11 mouse cellular contexts compared by ENCODE assay signal in the genomic region with DNA sequence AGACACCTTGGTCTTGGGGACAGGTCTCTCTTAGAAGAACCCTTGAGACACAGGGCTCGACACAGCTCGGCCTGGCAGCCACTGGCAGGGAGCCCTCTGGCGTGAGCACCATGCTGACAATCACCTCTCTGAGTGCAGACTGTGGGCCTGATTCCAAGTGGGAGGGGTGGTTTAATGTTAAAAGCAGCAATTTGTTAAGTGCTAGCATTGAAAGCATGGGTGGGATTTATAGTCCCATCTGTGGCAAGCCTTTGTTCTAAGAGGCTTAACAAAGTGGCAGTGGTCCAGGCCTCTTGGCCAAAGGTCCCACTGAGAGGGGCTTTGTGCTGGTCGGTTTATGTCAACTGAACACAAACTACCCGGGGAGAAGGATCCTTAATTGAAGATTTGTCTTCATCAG. TPM values are rescaled to one million over a fixed set of nuclear protein-coding genes. Genes with fewer than 3 reads are reported as not detected.
DNase-seq lines count a peak whose midpoint lies in the region; ATAC-seq and TF ChIP-seq lines count a peak whose summit lies in the region.
"Had no signal": no experiment of that assay in that cellular context is flagged by ENCODE, and none has a peak within 500 bp of the region (broad histone marks: within the 10 kb centered on the region; RNA-seq: fewer than 3 reads in every experiment).

No protein-coding gene starts in this region.

- H3K4me1 ChIP-seq in kidney, embryonic 16.5 days (ENCODE audit: insufficient read depth, low read length), result 0 out of 2 replicates have a peak, but pooled peaks cover under 1% of the 10 kb centered on the region
- no peaks in the 10 kb centered on the region for H3K4me1 ChIP-seq in stomach, postnatal 0 days (replicated peaks; ENCODE audit: control insufficient read depth, insufficient read depth)

- no peak for ATAC-seq in kidney, embryonic 16.5 days (ENCODE audit: low FRiP score, low TSS enrichment)
- no peak for ATAC-seq in stomach, postnatal 0 days (ENCODE audit: low FRiP score, low TSS enrichment)
- ATAC-seq: inflammation-experienced regulatory T-cells, adult 6 months had no signal

- DNase-seq in adrenal gland, adult (ENCODE audit: inconsistent age in 2 of 2, low spot score in 1 of 2), result peak; percentile 60 to 85
- DNase-seq in adrenal gland, postnatal 4 days (ENCODE audit: low spot score in 2 of 2), result no peak
- DNase-seq in kidney, adult 8-10 months, result peak; percentile 29 to 48
- DNase-seq in right cerebral cortex, postnatal 14 days, result peak; percentile 39
- DNase-seq in right cerebral cortex, postnatal 25 days, result no peak
- DNase-seq in stomach, postnatal 0 days (ENCODE audit: low spot score), result peak; percentile 18
- DNase-seq in cerebellum, adult 9-11 months, result no peak
- DNase-seq: embryo, embryonic 11 days had no signal

- 0 out of 2 replicates have a peak, but pooled peaks cover 5% of the 10 kb centered on the region for H3K9me3 ChIP-seq in kidney, embryonic 16.5 days (ENCODE audit: low read length)
- H3K9me3 ChIP-seq in stomach, postnatal 0 days (ENCODE audit: control insufficient read depth, low read length), result no peaks in the 10 kb centered on the region

- no peak overlapping the region for H3K4me2 ChIP-seq in kidney, embryonic 16.5 days (replicated peaks; ENCODE audit: low read depth, low read length)
- no peak overlapping the region for H3K4me2 ChIP-seq in stomach, postnatal 0 days (replicated peaks; ENCODE audit: low read depth)

- H3K27ac ChIP-seq in kidney, embryonic 16.5 days (ENCODE audit: low read length), result no peak overlapping the region
- H3K27ac ChIP-seq in stomach, postnatal 0 days (replicated peaks), result no peak overlapping the region
- H3K27ac ChIP-seq: liver, embryonic 14.5 days had no signal

- no peaks in the 10 kb centered on the region for H3K36me3 ChIP-seq in kidney, embryonic 16.5 days (ENCODE audit: insufficient read depth, low read length)
- H3K36me3 ChIP-seq in stomach, postnatal 0 days (ENCODE audit: control insufficient read depth, insufficient read depth, low read length), result no peaks in the 10 kb centered on the region

- H3K4me3 ChIP-seq in kidney, embryonic 16.5 days (ENCODE audit: low read length), result no peak overlapping the region
- H3K4me3 ChIP-seq in stomach, postnatal 0 days (ENCODE audit: low read depth, low read length), result no peak overlapping the region

- 51% methylated on average over 5 of the region's 5 CpGs for WGBS in kidney, embryonic 16.5 days
- WGBS in stomach, postnatal 0 days, result 26% methylated on average over 5 of the region's 5 CpGs

- no peaks in the 10 kb centered on the region; the same call in 1 of the 2 replicates for H3K27me3 ChIP-seq in kidney, embryonic 16.5 days (ENCODE audit: insufficient read depth, low read length)
- H3K27me3 ChIP-seq in stomach, postnatal 0 days (ENCODE audit: control insufficient read depth, insufficient read depth, low read length), result no peaks in the 10 kb centered on the region

- TF ChIP-seq CTCF in stomach, postnatal 0 days (IDR thresholded peaks at IDR 0.05; ENCODE audit: low read depth), result no peak

- no peak for TF ChIP-seq EP300 in stomach, postnatal 0 days (optimal IDR thresholded peaks at IDR 0.05)

- no peak overlapping the region for H3K9ac ChIP-seq in kidney, embryonic 16.5 days (replicated peaks; ENCODE audit: low read length)
- no peak overlapping the region for H3K9ac ChIP-seq in stomach, postnatal 0 days (ENCODE audit: low read length)
- H3K9ac ChIP-seq: liver, embryonic 14.5 days had no signal

RNA-seq across cellular contexts. Expression of a gene that starts 35.4 kb away (rescaled TPM):
- 100 to 1,000 TPM; 181 to 192 TPM for total RNA-seq in adrenal gland, postnatal 4 days (2021)
- 251 and 263 TPM in 2 replicates for polyA plus RNA-seq in kidney, embryonic 16.5 days (2015; fragmentation: Nextera tagmentation; extraction: Ambion mirVana)
- polyA plus RNA-seq in stomach, postnatal 0 days (2015; fragmentation: Nextera tagmentation; extraction: Ambion mirVana), result 104 and 115 TPM in 2 replicates

Comparison
In these comparisons a context has a peak if more than half of its experiments do, and no peak if none do; other contexts are left out.
1. DNase-seq: peak in adrenal gland, adult (2 of 2), kidney, adult 8-10 months (2 of 2), right cerebral cortex, postnatal 14 days (single experiment) and stomach, postnatal 0 days (single experiment); none in adrenal gland, postnatal 4 days (0 of 2), right cerebral cortex, postnatal 25 days (single experiment) and cerebellum, adult 9-11 months (single experiment).